Mouse (Mus musculus) E14TG2a.4 (cell line): ENCODE data around the gene Hivep2.
A peak's percentile ranks its signal among the peaks of the same experiment; 100 is the strongest.

ENCODE experiments used
- H3K27me3 ChIP-seq: 2 replicates; pipeline ENCODE4 v1.6.1; 2014; ENCODE audit warnings: low read length, control low read depth; ENCODE audit not compliant: insufficient read depth
- H3K36me3 ChIP-seq: 2 replicates; pipeline ENCODE4 v1.6.1; 2014; ENCODE audit warnings: low read length, control low read depth; ENCODE audit not compliant: insufficient read depth
- H3K4me1 ChIP-seq: replicated peaks from 2 replicates; pipeline ENCODE4 v1.6.1; 2014; ENCODE audit warnings: low read depth, low read length, control low read depth
- H3K4me3 ChIP-seq: replicated peaks from 2 replicates; pipeline ENCODE4 v1.5.1; 2014; ENCODE audit warnings: mild to moderate bottlenecking, low read length
- H3K9me3 ChIP-seq: 2 replicates; pipeline ENCODE4 v1.6.1; 2014; ENCODE audit warnings: low read length, control low read depth
- CTCF ChIP-seq: conservative IDR thresholded peaks from 2 replicates; pipeline ENCODE4 v1.5.1; 2014; ENCODE audit warnings: low read length
- NANOG ChIP-seq: IDR thresholded peaks from 2 replicates; pipeline ENCODE4 v1.6.1; 2014; ENCODE audit warnings: borderline replicate concordance, low read length, mixed read lengths
- POU5F1 ChIP-seq: IDR thresholded peaks from 2 replicates; pipeline ENCODE4 v1.6.1; 2014; ENCODE audit warnings: low read length, borderline replicate concordance

The Hivep2 gene

DNA sequence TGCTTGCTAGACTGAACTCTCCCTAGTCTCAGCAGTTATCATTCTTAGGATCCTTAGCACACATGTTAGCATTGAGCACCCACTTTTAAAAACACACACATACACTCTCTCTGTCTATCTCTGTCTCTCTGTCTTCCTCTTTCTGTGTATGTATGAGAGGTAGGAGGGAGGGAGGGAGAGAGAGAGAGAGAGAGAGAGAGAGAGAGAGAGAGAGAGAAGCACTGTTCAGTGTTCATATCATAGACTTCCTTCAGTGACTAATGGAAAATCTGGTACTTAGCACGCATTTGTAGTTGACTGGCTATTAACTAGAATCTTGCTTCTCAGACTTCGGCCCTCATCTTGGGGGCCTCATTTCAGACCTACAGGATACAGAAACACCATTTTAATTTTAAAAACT is 93.7 kb downstream of the Hivep2 start:
- H3K36me3 ChIP-seq = no peaks in the 10 kb centered on the region
- H3K27me3 ChIP-seq = no peaks in the 10 kb centered on the region
- H3K9me3 ChIP-seq = no peaks in the 10 kb centered on the region
- TF ChIP-seq CTCF = no peak
- TF ChIP-seq NANOG = no peak
- TF ChIP-seq POU5F1 = no peak
- H3K4me3 ChIP-seq = no peak overlapping the region
- peaks cover 38% of the 10 kb centered on the region for H3K4me1 ChIP-seq

DNA sequence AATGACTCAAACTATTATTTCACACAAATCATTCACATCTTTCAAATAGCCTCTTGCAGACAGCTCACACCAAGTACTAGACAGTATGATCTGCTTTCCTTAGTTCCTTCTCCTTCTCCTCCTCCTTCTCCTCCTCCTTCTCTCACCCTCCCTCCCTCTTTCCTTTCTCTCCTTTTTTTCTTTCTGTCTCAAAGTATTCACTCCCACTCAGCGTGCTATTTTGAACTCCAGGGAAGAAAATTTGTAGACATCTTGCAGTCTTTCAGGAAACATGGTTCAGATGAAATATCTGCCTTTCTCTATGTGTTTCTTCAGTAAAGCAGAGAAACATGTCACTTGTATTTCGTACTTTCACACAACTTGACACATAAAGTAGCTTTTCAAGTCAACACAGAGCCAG is 94.4 kb downstream of the Hivep2 start:
- no peak for TF ChIP-seq NANOG
- TF ChIP-seq CTCF = no peak
- TF ChIP-seq POU5F1 = no peak
- no peak overlapping the region for H3K4me3 ChIP-seq
- peaks cover 36% of the 10 kb centered on the region for H3K4me1 ChIP-seq
- no peaks in the 10 kb centered on the region for H3K9me3 ChIP-seq
- no peaks in the 10 kb centered on the region for H3K27me3 ChIP-seq
- no peaks in the 10 kb centered on the region for H3K36me3 ChIP-seq

DNA sequence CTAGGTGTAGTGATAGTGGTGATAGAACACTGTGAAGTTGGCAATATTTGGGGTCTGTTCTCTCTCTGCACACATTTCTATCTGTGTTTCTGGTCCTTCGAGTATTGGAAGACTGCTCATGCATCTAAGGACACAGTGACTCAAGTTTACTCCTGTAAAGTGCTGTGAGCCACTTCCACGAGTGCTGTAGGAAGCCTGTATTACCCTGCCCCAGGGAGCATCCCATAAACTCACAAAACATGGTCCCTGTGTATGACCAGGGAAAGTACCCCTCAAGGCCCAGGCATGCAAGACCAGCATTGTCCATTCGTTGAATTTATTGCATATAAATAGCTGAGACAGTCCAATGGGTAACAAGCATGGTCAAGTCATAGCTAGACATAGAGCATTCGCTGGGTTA is 97.4 kb downstream of the Hivep2 start:
- TF ChIP-seq POU5F1 (no peak), NANOG (no peak), CTCF (no peak)
- Histone ChIP-seq H3K4me3 (no peak overlapping the region), H3K9me3 (no peaks in the 10 kb centered on the region), H3K4me1 (peaks cover 7% of the 10 kb centered on the region; the same call in 1 of the 2 replicates), H3K27me3 (no peaks in the 10 kb centered on the region), H3K36me3 (no peaks in the 10 kb centered on the region)

DNA sequence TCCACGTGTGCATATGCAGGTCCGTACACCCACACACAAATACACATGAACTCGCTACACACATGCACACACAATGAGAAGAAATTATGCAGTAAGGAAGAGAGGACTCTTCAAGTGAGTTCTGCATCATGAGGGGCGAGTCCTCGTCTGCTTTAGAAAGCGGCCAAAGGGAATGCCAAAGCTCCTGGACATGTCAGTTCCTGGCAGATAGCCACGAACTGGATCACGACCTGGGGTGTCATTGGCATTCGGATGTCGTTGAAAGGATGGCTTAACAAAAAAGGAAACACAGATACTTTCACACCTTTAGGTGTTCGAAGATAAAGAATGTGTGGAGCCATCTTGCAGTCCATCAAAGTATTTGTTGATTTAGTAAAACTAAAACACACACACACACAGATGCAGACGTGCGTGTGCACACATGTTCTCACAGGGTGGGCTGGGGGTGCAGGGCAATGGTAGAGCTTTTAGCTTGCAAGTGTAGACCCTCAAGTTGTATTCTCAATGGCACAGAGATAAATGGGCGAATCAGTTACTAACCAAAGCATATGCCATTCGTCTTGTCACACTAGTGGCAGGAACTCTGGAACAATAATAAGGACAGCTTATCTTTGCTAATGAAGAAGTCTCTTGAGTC is 99.0 kb downstream of the Hivep2 start:
- H3K9me3 ChIP-seq = no peaks in the 10 kb centered on the region
- no peak overlapping the region for H3K4me3 ChIP-seq
- 0 out of 2 replicates have a peak, but pooled peaks cover 3% of the 10 kb centered on the region for H3K4me1 ChIP-seq
- H3K27me3 ChIP-seq = no peaks in the 10 kb centered on the region
- TF ChIP-seq NANOG = no peak
- no peak for TF ChIP-seq CTCF
- no peak for TF ChIP-seq POU5F1
- no peaks in the 10 kb centered on the region for H3K36me3 ChIP-seq

DNA sequence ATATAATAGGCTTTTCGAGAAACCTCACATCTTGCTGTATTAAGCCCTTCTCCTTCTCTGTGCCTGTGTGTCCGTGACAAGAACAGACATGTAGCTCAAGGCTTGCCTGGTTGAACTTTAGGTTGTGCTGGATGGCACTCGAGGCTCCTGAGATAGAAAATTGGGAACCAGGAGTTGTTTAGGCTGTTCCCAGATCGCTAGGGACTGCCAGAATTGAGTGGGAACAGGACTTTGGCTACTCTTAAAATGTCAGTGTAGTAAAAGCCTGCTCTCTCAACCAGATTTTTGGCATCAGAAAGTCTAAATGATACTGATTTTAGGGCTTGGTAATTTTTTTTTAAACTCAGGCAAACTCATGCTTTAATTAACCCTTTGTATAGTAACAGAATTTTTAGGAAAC is 101.9 kb downstream of the Hivep2 start:
- Histone ChIP-seq H3K9me3 (no peaks in the 10 kb centered on the region), H3K27me3 (no peaks in the 10 kb centered on the region), H3K4me3 (no peak overlapping the region), H3K36me3 (no peaks in the 10 kb centered on the region), H3K4me1 (peaks cover 4% of the 10 kb centered on the region; the same call in 1 of the 2 replicates)
- TF ChIP-seq CTCF = no peak
- TF ChIP-seq POU5F1 = no peak
- TF ChIP-seq NANOG = no peak

DNA sequence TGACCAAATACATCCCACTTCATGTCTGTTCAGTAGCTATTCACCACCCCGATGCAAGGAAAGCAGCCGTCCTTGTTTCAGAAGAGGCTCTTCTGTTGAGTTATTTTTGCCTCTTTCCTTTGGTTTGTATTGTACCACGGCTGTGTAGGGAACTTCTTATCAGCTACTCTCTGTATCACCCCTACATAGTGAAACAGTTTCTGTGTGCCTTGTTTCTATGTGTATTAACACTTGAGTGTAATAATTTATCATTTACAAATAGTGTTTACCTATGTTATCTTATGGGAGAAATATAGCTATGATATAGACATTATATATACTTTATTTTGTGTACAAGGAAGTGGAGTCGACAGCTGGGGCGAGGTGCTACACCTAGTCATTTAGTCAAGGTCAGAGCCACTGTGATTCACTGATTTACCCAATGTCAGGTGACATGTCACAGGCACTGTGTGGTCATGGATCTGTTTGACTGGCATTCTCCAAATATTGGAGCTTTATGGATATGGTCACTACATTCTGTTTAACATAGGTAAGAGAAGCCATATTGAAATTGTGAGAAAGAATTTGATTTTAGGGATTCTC is 104.7 kb downstream of the Hivep2 start:
- Histone ChIP-seq H3K4me1 (peaks cover 19% of the 10 kb centered on the region), H3K9me3 (peaks cover 8% of the 10 kb centered on the region), H3K36me3 (no peaks in the 10 kb centered on the region), H3K27me3 (no peaks in the 10 kb centered on the region), H3K4me3 (no peak overlapping the region)
- no peak for TF ChIP-seq POU5F1
- no peak for TF ChIP-seq NANOG
- no peak for TF ChIP-seq CTCF

DNA sequence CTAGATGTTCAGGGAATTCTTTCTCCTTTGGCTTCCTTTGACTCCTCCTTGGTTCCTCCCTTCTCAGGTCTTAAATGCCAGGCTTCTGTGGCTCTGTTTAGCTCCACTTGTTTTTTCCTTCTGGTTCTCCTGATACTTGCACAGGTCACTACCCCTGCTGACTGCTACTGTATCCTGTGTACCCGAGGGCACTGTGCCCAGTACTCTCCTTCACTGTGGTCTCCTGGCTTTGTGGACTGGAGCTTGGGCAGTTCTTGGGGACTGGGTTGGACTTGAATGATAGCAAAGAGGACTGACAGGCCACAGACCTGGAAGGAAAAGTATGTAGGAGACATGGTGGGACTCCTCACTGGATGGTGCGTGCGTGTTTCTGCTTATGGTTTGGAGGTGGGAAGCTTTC is 106.6 kb downstream of the Hivep2 start:
- H3K4me3 ChIP-seq = no peak overlapping the region
- H3K36me3 ChIP-seq = no peaks in the 10 kb centered on the region
- H3K9me3 ChIP-seq = peaks cover 12% of the 10 kb centered on the region
- no peaks in the 10 kb centered on the region for H3K27me3 ChIP-seq
- peaks cover 19% of the 10 kb centered on the region for H3K4me1 ChIP-seq
- TF ChIP-seq CTCF (no peak), POU5F1 (no peak), NANOG (no peak)

DNA sequence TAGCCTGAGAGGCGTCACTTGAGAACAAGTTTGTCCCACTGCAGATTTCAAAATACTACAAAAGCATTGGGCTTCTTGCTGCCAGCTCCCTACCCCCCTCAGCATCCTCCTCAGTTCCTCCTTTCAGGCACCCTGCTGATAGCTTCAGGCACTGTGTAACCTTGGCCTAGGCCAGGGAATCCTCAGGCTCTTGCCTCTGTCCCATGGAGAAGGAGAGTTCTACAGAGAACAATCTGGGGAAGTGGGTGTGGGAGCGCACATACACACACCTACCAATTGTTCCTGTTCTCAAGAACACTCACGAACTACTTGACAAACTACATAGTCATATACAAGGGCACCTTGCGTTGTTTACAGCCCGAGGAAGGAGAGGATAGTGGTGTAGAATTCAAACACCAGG is 109.9 kb downstream of the Hivep2 start:
- H3K9me3 ChIP-seq = peaks cover 12% of the 10 kb centered on the region
- H3K36me3 ChIP-seq = no peaks in the 10 kb centered on the region
- H3K4me1 ChIP-seq = peaks cover 21% of the 10 kb centered on the region
- no peaks in the 10 kb centered on the region for H3K27me3 ChIP-seq
- TF ChIP-seq NANOG (peak; percentile 80; the same call in 1 of the 2 replicates), CTCF (no peak)
- no peak overlapping the region for H3K4me3 ChIP-seq

DNA sequence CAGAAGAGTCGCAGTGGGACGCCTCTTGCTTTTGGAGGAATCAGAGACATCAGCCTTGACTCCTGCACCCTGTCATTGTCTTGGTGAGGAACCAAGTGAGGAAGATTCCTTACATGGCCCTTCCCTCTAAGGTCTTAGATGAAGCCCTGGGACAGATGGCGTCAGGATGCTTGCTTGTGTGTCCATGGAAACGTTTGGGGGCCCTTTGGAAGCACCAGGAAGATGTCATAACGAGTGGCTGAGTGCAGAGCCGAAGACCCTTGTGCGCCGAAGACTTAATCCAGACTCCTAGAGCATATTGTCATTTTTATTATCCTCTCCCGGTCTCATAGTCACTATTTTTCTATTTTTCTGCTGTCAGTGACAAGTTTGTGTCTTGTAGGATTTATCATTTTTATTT is 111.0 kb downstream of the Hivep2 start:
- Histone ChIP-seq H3K4me3 (no peak overlapping the region), H3K9me3 (peaks cover 12% of the 10 kb centered on the region), H3K36me3 (no peaks in the 10 kb centered on the region), H3K27me3 (no peaks in the 10 kb centered on the region), H3K4me1 (peaks cover 28% of the 10 kb centered on the region)
- TF ChIP-seq NANOG (no peak), POU5F1 (no peak), CTCF (no peak)
